Mouse (Mus musculus) ES-E14 (cell line): ENCODE measurements at regions not wholly inside any gene's neighbourhood (a gene's known extent, or its start where the extent isn't known, plus 50 kb on each side); places are given as distances from the start of the nearest gene placed in this dataset.

ENCODE experiments used
- CHD2 ChIP-seq: IDR thresholded peaks from 2 replicates; pipeline ENCODE4 v1.6.1; 2014; ENCODE audit warnings: mild to moderate bottlenecking, low read depth, low read length, inconsistent platforms
- HCFC1 ChIP-seq: IDR thresholded peaks from 2 replicates; pipeline ENCODE4 v1.6.1; 2012; ENCODE audit warnings: low read length, inconsistent platforms, borderline replicate concordance; ENCODE audit not compliant: insufficient read depth

DNA sequence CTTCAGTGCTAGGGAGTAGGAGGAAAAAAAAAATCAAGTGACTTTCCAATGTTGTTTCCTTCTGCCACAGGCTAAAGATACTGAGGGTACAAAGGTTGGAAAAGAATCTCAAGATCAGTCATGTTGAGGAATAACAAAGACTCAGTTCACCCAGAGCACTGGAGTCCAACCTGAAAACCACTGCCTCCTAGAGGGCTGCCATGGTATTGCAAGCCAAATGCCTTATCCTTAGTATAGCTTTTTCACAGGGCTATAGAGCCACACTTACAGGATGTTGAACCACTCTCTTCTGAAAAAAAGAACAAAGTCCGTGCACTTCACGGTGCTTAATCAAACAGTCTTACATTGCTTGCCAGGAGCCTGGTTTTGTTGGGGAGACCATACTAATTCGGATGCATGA is 139.9 kb upstream of the Srrm4 start:
- TF ChIP-seq HCFC1 (no peak), CHD2 (no peak)
